Mouse (Mus musculus): ENCODE measurements around the gene Cep250. TPM values are rescaled to one million over a fixed set of nuclear protein-coding genes. Genes with fewer than 3 reads are reported as not detected.
A peak's percentile ranks its signal among the peaks of the same experiment; 100 is the strongest.

Cep250 gene
- polyA plus RNA-seq, 1 experiment from 2014 or later = 30.5 TPM

- no peak for ATAC-seq (ENCODE audit: low FRiP score)
- Histone ChIP-seq H3K9ac (no peak overlapping the region), H3K4me3 (replicated peaks) (no peak overlapping the region), H3K9me3 (no peaks in the 10 kb centered on the region), H3K4me2 (no peak overlapping the region), H3K27ac (no peak overlapping the region), H3K4me1 (no peaks in the 10 kb centered on the region), H3K27me3 (peaks cover 11% of the 10 kb centered on the region), H3K36me3 (replicated peaks) (no peaks in the 10 kb centered on the region)
- 79% methylated on average over 8 of the region's 8 CpGs for WGBS
Measured at GRCm38 (mm10) chr2:156042903-156043302, 86.6 kb downstream of the Cep250 start.

DNA sequence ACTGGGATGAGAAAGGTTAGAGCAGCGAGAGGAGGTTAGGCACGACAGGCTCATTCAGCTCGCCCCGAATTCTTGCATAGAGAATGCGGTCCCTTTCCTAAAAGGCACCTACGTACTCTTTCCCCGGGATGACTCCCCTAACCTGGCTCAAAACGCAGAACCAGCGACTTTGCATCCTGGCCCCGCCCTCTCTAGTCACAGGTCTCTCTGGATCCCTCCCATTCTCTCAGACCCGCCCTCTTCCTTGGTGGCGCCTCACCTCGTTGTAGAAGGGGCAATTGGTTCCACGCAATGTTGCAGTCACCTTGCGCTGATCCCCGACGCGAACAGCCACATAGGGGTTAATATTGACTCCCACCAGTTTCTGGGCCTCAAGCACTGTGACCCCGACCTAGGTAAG lies 91.7 kb downstream of the Cep250 start:
- WGBS = 5% methylated on average over 19 of the region's 19 CpGs
- H3K4me3 ChIP-seq (replicated peaks) = no peak overlapping the region
- no peaks in the 10 kb centered on the region for H3K4me1 ChIP-seq
- peak overlapping the region; percentile 8 for H3K4me2 ChIP-seq
- no peak overlapping the region for H3K9ac ChIP-seq
- no peaks in the 10 kb centered on the region for H3K9me3 ChIP-seq
- no peak for ATAC-seq (ENCODE audit: low FRiP score)
- H3K27ac ChIP-seq = no peak overlapping the region
- H3K36me3 ChIP-seq (replicated peaks) = no peaks in the 10 kb centered on the region
- peaks cover 20% of the 10 kb centered on the region for H3K27me3 ChIP-seq

Other genes starting within 250 kb of the Cep250 start
- gene Edem2, start 227.0 kb upstream of the Cep250 start, polyA plus RNA-seq (2016; fragmentation: Nextera tagmentation; extraction: Ambion mirVana) = 32.6 and 33.0 TPM in 2 replicates
- not detected in 2 replicates for gene Gm17581, start 220.6 kb upstream of the Cep250 start, polyA plus RNA-seq (2016; fragmentation: Nextera tagmentation; extraction: Ambion mirVana)
- gene Procr, start 205.3 kb upstream of the Cep250 start, polyA plus RNA-seq (2016; fragmentation: Nextera tagmentation; extraction: Ambion mirVana) = 1.4 and 2.6 TPM in 2 replicates
- gene Mmp24, start 181.1 kb upstream of the Cep250 start, polyA plus RNA-seq (2016; fragmentation: Nextera tagmentation; extraction: Ambion mirVana) = 3.4 and 4.4 TPM in 2 replicates
- gene BC029722, start 137.0 kb upstream of the Cep250 start, polyA plus RNA-seq (2016; fragmentation: Nextera tagmentation; extraction: Ambion mirVana) = 12.0 and 13.4 TPM in 2 replicates
- 159 and 160 TPM in 2 replicates for gene Eif6, start 129.5 kb upstream of the Cep250 start, polyA plus RNA-seq (2016; fragmentation: Nextera tagmentation; extraction: Ambion mirVana)
- gene Fam83c, start 121.6 kb upstream of the Cep250 start, polyA plus RNA-seq (2016; fragmentation: Nextera tagmentation; extraction: Ambion mirVana) = 0.50 and 0.68 TPM in 2 replicates
- 67.3 and 72.9 TPM in 2 replicates for gene Uqcc1, start 26.1 kb upstream of the Cep250 start, polyA plus RNA-seq (2016; fragmentation: Nextera tagmentation; extraction: Ambion mirVana)
- gene Gm15557, start 15.7 kb upstream of the Cep250 start, polyA plus RNA-seq (2016; fragmentation: Nextera tagmentation; extraction: Ambion mirVana) = not detected in 2 replicates
- 2.1 and 2.9 TPM in 2 replicates for gene Gdf5, start 11.1 kb upstream of the Cep250 start, polyA plus RNA-seq (2016; fragmentation: Nextera tagmentation; extraction: Ambion mirVana)
- gene 6430550D23Rik, start 51.5 kb downstream of the Cep250 start, polyA plus RNA-seq (2016; fragmentation: Nextera tagmentation; extraction: Ambion mirVana) = 1.3 TPM in 2 replicates
- gene Ergic3, start 51.6 kb downstream of the Cep250 start, polyA plus RNA-seq (2016; fragmentation: Nextera tagmentation; extraction: Ambion mirVana) = 196 and 199 TPM in 2 replicates
- gene Fer1l4, start 96.5 kb downstream of the Cep250 start, polyA plus RNA-seq (2016; fragmentation: Nextera tagmentation; extraction: Ambion mirVana) = not detected in 2 replicates
- gene Spag4, start 108.7 kb downstream of the Cep250 start, polyA plus RNA-seq (2016; fragmentation: Nextera tagmentation; extraction: Ambion mirVana) = 5.3 and 7.7 TPM in 2 replicates
- gene Cpne1, start 155.5 kb downstream of the Cep250 start, polyA plus RNA-seq (2016; fragmentation: Nextera tagmentation; extraction: Ambion mirVana) = 56.4 and 56.6 TPM in 2 replicates
- 53.0 and 58.0 TPM in 2 replicates for gene Rbm12, start 155.5 kb downstream of the Cep250 start, polyA plus RNA-seq (2016; fragmentation: Nextera tagmentation; extraction: Ambion mirVana)
- 20.4 and 31.9 TPM in 2 replicates for gene Gm28036, start 170.6 kb downstream of the Cep250 start, polyA plus RNA-seq (2016; fragmentation: Nextera tagmentation; extraction: Ambion mirVana)
- gene Romo1, start 187.6 kb downstream of the Cep250 start, polyA plus RNA-seq (2016; fragmentation: Nextera tagmentation; extraction: Ambion mirVana) = 388 and 397 TPM in 2 replicates
- gene Nfs1, start 187.7 kb downstream of the Cep250 start, polyA plus RNA-seq (2016; fragmentation: Nextera tagmentation; extraction: Ambion mirVana) = 30.8 and 31.5 TPM in 2 replicates
- 708 and 716 TPM in 2 replicates for gene Rbm39, start 223.8 kb downstream of the Cep250 start, polyA plus RNA-seq (2016; fragmentation: Nextera tagmentation; extraction: Ambion mirVana)
- 105 and 111 TPM in 2 replicates for gene Phf20, start 240.0 kb downstream of the Cep250 start, polyA plus RNA-seq (2016; fragmentation: Nextera tagmentation; extraction: Ambion mirVana)

Measured in forebrain, embryonic 12.5 days (tissue).